Mouse (Mus musculus): ENCODE results near the gene Rpia.

GRCm38 (mm10) chr6:70765076-70765475 is 27.0 kb downstream of the Rpia start:
- TF ChIP-seq GATA1 (IDR thresholded peaks at IDR 0.05; ENCODE audit: borderline replicate concordance, low read length) (no peak), FLI1 (IDR thresholded peaks at IDR 0.05; ENCODE audit: low read length) (no peak)

Measured in megakaryocyte, embryonic 14.5 days (primary cell).